Mouse (Mus musculus) forebrain, embryonic 11.5 days (tissue): ENCODE measurements around the gene Sox12. TPM values are rescaled to one million over a fixed set of nuclear protein-coding genes. Genes with fewer than 3 reads are reported as not detected.

ENCODE experiments used
- ATAC-seq: fragments of 200-750 bp; cut with Nextera tagmentation; replicated peaks from 2 replicates; pipeline ENCODE4 v1.8.0; 2017; ENCODE audit warnings: moderate TSS enrichment; ENCODE audit not compliant: low FRiP score
- DNase-seq: peaks from one replicate; pipeline ENCODE4 v3.0.0-alpha.2; 2017; ENCODE audit warnings: low spot score
- H3K27ac ChIP-seq: fragments of 300-500 bp; sonication (generic); 2 replicates; pipeline ENCODE4 v1.5.1; 2014; ENCODE audit warnings: low read depth, low read length
- H3K27me3 ChIP-seq: fragments of 300-500 bp; sonication (generic); 2 replicates; pipeline ENCODE4 v1.6.1; 2014; ENCODE audit warnings: mild to moderate bottlenecking, low read length, mixed read lengths; ENCODE audit not compliant: control insufficient read depth, insufficient read depth
- H3K36me3 ChIP-seq: fragments of 300-500 bp; sonication (generic); 2 replicates; pipeline ENCODE4 v1.6.1; 2014; ENCODE audit warnings: mild to moderate bottlenecking, low read length, moderate library complexity, mixed read lengths; ENCODE audit not compliant: control insufficient read depth, insufficient read depth
- H3K4me1 ChIP-seq: fragments of 300-500 bp; sonication (generic); replicated peaks from 2 replicates; pipeline ENCODE4 v1.6.1; 2014; ENCODE audit warnings: low read length, mixed read lengths; ENCODE audit not compliant: control insufficient read depth, insufficient read depth
- H3K4me2 ChIP-seq: fragments of 300-500 bp; sonication (generic); 2 replicates; pipeline ENCODE4 v1.6.1; 2014; ENCODE audit warnings: low read depth, mild to moderate bottlenecking, low read length, moderate library complexity, mixed read lengths; ENCODE audit not compliant: severe bottlenecking
- H3K4me3 ChIP-seq: fragments of 300-500 bp; sonication (generic); 2 replicates; pipeline ENCODE4 v1.5.1; 2014; ENCODE audit warnings: low read depth, low read length
- H3K9ac ChIP-seq: fragments of 300-500 bp; sonication (generic); 2 replicates; pipeline ENCODE4 v1.6.1; 2014; ENCODE audit warnings: low read length
- H3K9me3 ChIP-seq: fragments of 300-500 bp; sonication (generic); 2 replicates; pipeline ENCODE4 v1.6.1; 2016; ENCODE audit warnings: low read length, mixed read lengths; ENCODE audit not compliant: control insufficient read depth
- WGBS: fragments of 180-500 bp; shearing (Covaris S2); extraction: QIAGEN DNeasy Blood & Tissue Kit; methylation state at CpG from one replicate; pipeline ENCODE4 v1.1.7; 2014; 5-methylcytosine and 5-hydroxymethylcytosine counted together
- polyA plus RNA-seq: library from polyadenylated mRNA; unstranded; fragments of >200 nt; fragmentation: Nextera tagmentation; extraction: Ambion mirVana; gene quantifications from 2 replicates; pipeline ENCODE4 v1.2.1, GENCODE M21; 2014

The Sox12 gene
- polyA plus RNA-seq: 20.4 and 22.9 TPM in 2 replicates

- Histone ChIP-seq H3K4me1 (peaks cover 13% of the 10 kb centered on the region), H3K27me3 (no peaks in the 10 kb centered on the region), H3K36me3 (no peaks in the 10 kb centered on the region; the same call in 1 of the 2 replicates), H3K9me3 (no peaks in the 10 kb centered on the region), H3K9ac (peak within 1 kb of the TSS; percentile 93), H3K4me2 (peak within 1 kb of the TSS; percentile 62), H3K4me3 (peak within 1 kb of the TSS; percentile 93), H3K27ac (peak within 1 kb of the TSS; percentile 98)
- peak; percentile 67 for ATAC-seq
- DNase-seq: peak; percentile 99
- WGBS: 1% methylated on average over 57 of the region's 104 CpGs
These were observed at the start of gene Sox12 for GRCm38 (mm10) chr2:152397680-152398435. Gene Sox12 (minus strand): TSS chr2:152398063.

- no peak overlapping the region for H3K4me2 ChIP-seq
- DNase-seq: no peak
- H3K4me3 ChIP-seq: no peak overlapping the region
- H3K9ac ChIP-seq: no peak overlapping the region
- no peaks in the 10 kb centered on the region for H3K4me1 ChIP-seq
- 66% methylated on average over 5 of the region's 5 CpGs for WGBS
- H3K27me3 ChIP-seq: no peaks in the 10 kb centered on the region
- no peak for ATAC-seq
- no peaks in the 10 kb centered on the region for H3K9me3 ChIP-seq
- H3K36me3 ChIP-seq: no peaks in the 10 kb centered on the region
- H3K27ac ChIP-seq: no peak overlapping the region
These were observed 49.6 kb upstream of the Sox12 start for GRCm38 (mm10) chr2:152447461-152447860.

GRCm38 (mm10) chr2:152446642-152447041 lies 48.8 kb upstream of the Sox12 start:
- WGBS: 86% methylated on average over 2 of the region's 2 CpGs
- H3K9ac ChIP-seq: no peak overlapping the region
- H3K27ac ChIP-seq: no peak overlapping the region

DNA sequence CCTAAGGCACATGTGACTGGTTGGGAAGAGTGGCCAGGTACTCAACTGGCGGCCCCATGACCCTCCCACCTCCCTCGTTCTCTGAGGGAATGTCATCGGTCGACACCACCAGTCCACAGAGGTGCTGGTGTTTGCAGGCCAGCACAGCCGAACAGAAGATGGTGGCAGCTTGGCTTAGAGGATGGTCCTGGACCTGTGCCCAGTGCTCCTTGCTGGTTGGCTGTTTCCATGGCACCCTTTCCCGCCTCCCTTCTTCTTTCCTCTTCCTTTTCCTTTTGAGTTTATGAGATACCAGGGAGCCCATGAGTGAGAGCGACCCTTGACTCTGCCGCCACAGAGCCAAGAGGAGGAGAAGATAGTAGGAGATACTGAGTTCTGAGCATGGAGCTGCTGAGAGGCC lies 45.4 kb upstream of the Sox12 start:
- no peaks in the 10 kb centered on the region for H3K36me3 ChIP-seq
- H3K4me1 ChIP-seq: no peaks in the 10 kb centered on the region
- no peaks in the 10 kb centered on the region for H3K27me3 ChIP-seq
- WGBS: 87% methylated on average over 8 of the region's 8 CpGs
- H3K4me2 ChIP-seq: no peak overlapping the region
- no peaks in the 10 kb centered on the region for H3K9me3 ChIP-seq
- ATAC-seq (no peak), DNase-seq (no peak)
- H3K27ac ChIP-seq: no peak overlapping the region
- H3K4me3 ChIP-seq: no peak overlapping the region
- no peak overlapping the region for H3K9ac ChIP-seq

More at GRCm38 (mm10) chr2:152446642-152447041, 48.8 kb upstream of the Sox12 start:
- no peaks in the 10 kb centered on the region for H3K36me3 ChIP-seq
- no peaks in the 10 kb centered on the region for H3K9me3 ChIP-seq
- DNase-seq (no peak), ATAC-seq (no peak)
- H3K27me3 ChIP-seq: no peaks in the 10 kb centered on the region
- H3K4me1 ChIP-seq: no peaks in the 10 kb centered on the region
- H3K4me2 ChIP-seq: no peak overlapping the region
- H3K4me3 ChIP-seq: no peak overlapping the region

DNA sequence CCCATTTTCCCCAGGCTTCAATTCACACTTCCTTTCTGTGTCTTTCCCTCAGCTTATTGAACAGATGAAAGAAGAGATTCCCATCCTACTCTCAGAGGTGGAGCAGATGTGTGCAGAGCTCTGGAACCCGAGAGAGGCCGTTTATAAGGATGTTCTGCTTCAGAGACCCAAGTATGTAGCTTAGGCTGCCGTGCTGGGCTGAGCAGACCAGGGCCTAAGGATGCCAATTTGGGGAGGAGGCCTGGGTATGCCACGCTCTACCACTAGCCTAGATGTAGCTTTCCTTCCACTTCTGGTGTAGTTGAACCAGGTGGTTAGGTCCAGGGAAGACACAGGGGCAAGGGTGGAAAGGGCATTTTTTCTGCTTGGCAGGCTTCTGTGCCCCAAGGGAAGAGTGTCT lies 44.5 kb upstream of the Sox12 start:
- Histone ChIP-seq H3K9ac (no peak overlapping the region), H3K9me3 (no peaks in the 10 kb centered on the region), H3K4me2 (no peak overlapping the region), H3K27ac (no peak overlapping the region), H3K27me3 (no peaks in the 10 kb centered on the region), H3K36me3 (no peaks in the 10 kb centered on the region), H3K4me1 (no peaks in the 10 kb centered on the region; the same call in 1 of the 2 replicates), H3K4me3 (no peak overlapping the region)
- no peak for DNase-seq
- WGBS: 83% methylated on average over 4 of the region's 4 CpGs
- no peak for ATAC-seq

DNA sequence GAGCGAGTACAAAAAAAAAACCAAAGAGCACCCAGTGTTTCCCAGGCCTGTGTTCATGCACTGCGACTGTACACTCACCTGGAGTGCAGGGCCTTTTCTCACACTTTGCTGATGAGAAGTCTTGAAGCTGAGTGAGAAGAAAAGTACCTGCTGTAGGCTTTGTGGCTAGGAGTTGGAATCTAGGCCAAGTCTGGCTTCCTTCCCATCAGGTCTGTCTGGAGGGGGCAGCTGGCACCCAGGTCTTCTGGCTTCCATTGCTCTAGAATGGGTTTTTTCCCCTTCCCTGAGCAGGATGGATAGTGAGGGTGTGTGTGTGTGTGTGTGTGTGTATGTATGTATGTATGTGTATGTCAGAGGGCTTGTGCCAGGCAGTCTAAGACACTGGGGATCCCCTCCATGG lies 42.0 kb upstream of the Sox12 start:
- H3K4me3 ChIP-seq: no peak overlapping the region
- H3K27me3 ChIP-seq: no peaks in the 10 kb centered on the region
- no peaks in the 10 kb centered on the region for H3K36me3 ChIP-seq
- no peak for ATAC-seq
- no peaks in the 10 kb centered on the region for H3K9me3 ChIP-seq
- H3K27ac ChIP-seq: no peak overlapping the region
- no peak for DNase-seq
- no peak overlapping the region for H3K9ac ChIP-seq
- H3K4me2 ChIP-seq: no peak overlapping the region
- WGBS: 88% methylated on average over 2 of the region's 2 CpGs
- H3K4me1 ChIP-seq: no peaks in the 10 kb centered on the region; the same call in 1 of the 2 replicates

DNA sequence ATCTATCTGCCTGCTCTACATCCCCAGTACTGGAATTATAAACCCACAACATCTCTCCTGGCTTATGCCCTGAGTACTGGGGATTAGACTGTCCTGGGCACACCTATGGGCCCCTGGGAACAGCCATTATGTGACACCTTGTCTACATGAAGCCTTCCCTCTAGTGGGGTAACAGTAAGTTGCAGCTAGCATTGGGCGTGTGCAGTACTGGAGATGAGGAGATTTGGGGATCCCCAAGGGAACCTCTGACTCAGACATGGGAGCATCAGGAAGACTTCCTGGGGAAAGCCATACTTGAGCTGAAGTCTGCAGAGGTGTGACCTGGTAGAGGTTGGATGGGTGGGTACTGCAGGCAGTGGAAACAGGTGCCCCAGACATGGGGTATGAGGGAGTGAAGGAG lies 41.1 kb upstream of the Sox12 start:
- WGBS: 69% methylated on average over 1 of the region's 1 CpGs
- no peak for DNase-seq

DNA sequence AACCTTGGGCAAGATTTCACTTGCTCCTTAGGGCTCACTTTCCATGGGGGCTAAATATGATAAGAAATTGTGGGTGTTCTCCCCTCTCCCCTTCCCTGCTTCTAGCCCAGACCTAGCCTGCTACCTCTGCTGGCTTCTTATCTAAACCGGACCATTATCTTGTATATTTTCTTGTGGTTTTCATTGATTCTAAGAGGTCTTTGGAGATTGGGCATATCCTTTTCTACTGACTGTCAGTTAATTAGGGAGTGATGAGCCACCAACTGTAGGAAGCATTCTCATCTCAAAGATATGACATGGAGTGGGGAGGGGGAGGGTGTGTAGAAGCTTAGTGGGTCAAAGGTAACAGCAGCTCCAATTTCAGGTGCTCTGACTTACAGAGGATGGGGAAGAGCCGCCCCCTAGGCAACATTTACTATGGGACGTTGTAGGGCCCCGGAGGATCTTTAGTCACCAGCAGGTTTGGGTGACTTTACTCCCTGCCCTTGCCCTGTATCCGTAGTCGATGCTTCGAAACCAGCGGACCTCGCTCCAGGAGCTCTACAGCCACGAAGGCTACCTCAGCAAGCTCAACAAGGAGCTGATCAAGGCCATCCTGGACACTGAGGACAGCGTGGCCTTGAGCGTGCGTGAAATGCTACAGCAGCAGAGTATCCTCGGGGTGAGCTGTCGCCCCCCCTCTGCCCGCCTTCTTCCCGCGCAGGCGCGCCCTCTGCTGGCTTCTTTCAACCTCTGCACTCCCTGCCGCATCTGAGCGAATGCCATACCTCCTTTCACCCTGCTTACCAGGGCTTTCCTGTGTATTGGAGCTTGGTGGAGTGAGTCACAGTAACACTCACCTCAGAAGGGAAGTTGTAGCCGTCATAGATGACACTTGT lies 39.4 kb upstream of the Sox12 start:
- 4% methylated on average over 22 of the region's 23 CpGs for WGBS
- no peaks in the 10 kb centered on the region for H3K27me3 ChIP-seq
- DNase-seq: peak; percentile 93

More for the DNA sequence above, 41.1 kb upstream of the Sox12 start:
- no peaks in the 10 kb centered on the region for H3K9me3 ChIP-seq
- no peaks in the 10 kb centered on the region for H3K27me3 ChIP-seq
- H3K4me1 ChIP-seq: no peaks in the 10 kb centered on the region; the same call in 1 of the 2 replicates
- no peaks in the 10 kb centered on the region for H3K36me3 ChIP-seq
- no peak overlapping the region for H3K27ac ChIP-seq
- no peak overlapping the region for H3K4me3 ChIP-seq
- H3K4me2 ChIP-seq: no peak overlapping the region
- ATAC-seq: no peak
- H3K9ac ChIP-seq: no peak overlapping the region

More for the DNA sequence above, 39.4 kb upstream of the Sox12 start:
- Histone ChIP-seq H3K4me3 (peak overlapping the region; percentile 28), H3K36me3 (no peaks in the 10 kb centered on the region), H3K4me1 (no peaks in the 10 kb centered on the region; the same call in 1 of the 2 replicates), H3K9me3 (no peaks in the 10 kb centered on the region), H3K27ac (no peak overlapping the region), H3K4me2 (peak overlapping the region; percentile 70), H3K9ac (peak overlapping the region; percentile 60)
- peak; percentile 85 for ATAC-seq
